Mouse (Mus musculus): ENCODE data around the gene Fem1a.

GRCm38 (mm10) chr17:56219805-56220204 is 36.8 kb upstream of the Fem1a start:
- TF ChIP-seq CTCF (IDR thresholded peaks at IDR 0.05; ENCODE audit: low read depth, low read length) (no peak), POLR2A (IDR thresholded peaks at IDR 0.05; ENCODE audit: borderline replicate concordance, low read depth, low read length) (no peak)
